Mouse (Mus musculus) MEL (cell line): ENCODE data around the gene Srsf10. TPM values are rescaled to one million over a fixed set of nuclear protein-coding genes. Genes with fewer than 3 reads are reported as not detected.

Experiments
- DNase-seq: peaks from one replicate; pipeline ENCODE4 v3.0.0; 2011; ENCODE audit warnings: low read depth, low spot score
- H3K27ac ChIP-seq: 2 replicates; pipeline ENCODE4 v1.5.1; 2012; ENCODE audit warnings: low read depth, mild to moderate bottlenecking, control low read depth, low read length, moderate library complexity; ENCODE audit not compliant: control insufficient read depth
- H3K27me3 ChIP-seq, 2 experiments: fragments of 150-350 bp in 1 of 2; sonication (generic) in 1 of 2; 2 replicates each; pipeline ENCODE4 v1.6.1; 2012; ENCODE audit warnings: low read length in 2 of 2, mild to moderate bottlenecking in 2 of 2, improper control_type of control experiment in 1 of 2, moderate library complexity in 1 of 2; ENCODE audit not compliant: insufficient read depth in 2 of 2, control insufficient read depth in 1 of 2
- H3K36me3 ChIP-seq, 2 experiments: 2 replicates each; pipeline ENCODE4 v1.6.1; 2012 to 2014; ENCODE audit warnings: low read length in 2 of 2, improper control_type of control experiment in 1 of 2, inconsistent platforms in 1 of 2, mild to moderate bottlenecking in 1 of 2; ENCODE audit not compliant: insufficient read depth in 2 of 2, control insufficient read depth in 1 of 2
- H3K4me1 ChIP-seq, 2 experiments: fragments of 150-350 bp in 1 of 2; sonication (generic) in 1 of 2; 2 replicates each; pipeline ENCODE4 v1.6.1; 2012; ENCODE audit warnings: low read length in 2 of 2, improper control_type of control experiment in 1 of 2, mild to moderate bottlenecking in 1 of 2; ENCODE audit not compliant: insufficient read depth in 2 of 2, control insufficient read depth in 1 of 2
- H3K4me3 ChIP-seq, 2 experiments: fragments of 150-350 bp in 1 of 2; sonication (generic) in 1 of 2; 2 replicates each; pipeline ENCODE4 v1.5.1; 2012; ENCODE audit warnings: low read depth in 2 of 2, low read length in 2 of 2, mild to moderate bottlenecking in 2 of 2, moderate library complexity in 2 of 2, control low read depth in 1 of 2, improper control_type of control experiment in 1 of 2; ENCODE audit not compliant: control insufficient read depth in 1 of 2, insufficient read depth in 1 of 2
- H3K79me2 ChIP-seq: 2 replicates; pipeline ENCODE4 v1.6.1; 2012; ENCODE audit warnings: mild to moderate bottlenecking, low read length, moderate library complexity; ENCODE audit not compliant: control insufficient read depth, poor library complexity, insufficient read depth
- H3K9ac ChIP-seq: 2 replicates; pipeline ENCODE4 v1.6.1; 2012; ENCODE audit warnings: low read depth, mild to moderate bottlenecking, control low read depth, low read length, moderate library complexity; ENCODE audit not compliant: control insufficient read depth, poor library complexity, severe bottlenecking
- H3K9me3 ChIP-seq: fragments of 150-350 bp; sonication (generic); replicated peaks from 2 replicates; pipeline ENCODE4 v1.6.1; 2012; ENCODE audit warnings: mild to moderate bottlenecking, low read length, improper control_type of control experiment, moderate library complexity; ENCODE audit not compliant: insufficient read depth
- BHLHE40 ChIP-seq: IDR thresholded peaks from 2 replicates; pipeline ENCODE4 v1.6.1; 2012; ENCODE audit warnings: low read depth, mild to moderate bottlenecking, inconsistent platforms, low read length, improper control_type of control experiment, borderline replicate concordance
- CHD2 ChIP-seq: IDR thresholded peaks from 2 replicates; pipeline ENCODE4 v1.6.1; 2011; ENCODE audit warnings: low read length, improper control_type of control experiment
- CTCF ChIP-seq, 3 experiments: IDR thresholded peaks in 2 of 3; conservative IDR thresholded peaks in 1 of 3; 2 replicates each; pipeline ENCODE4 v1.5.1; 2011 to 2012; ENCODE audit warnings: low read length in 3 of 3, low read depth in 2 of 3, mild to moderate bottlenecking in 2 of 3, improper control_type of control experiment in 1 of 3, inconsistent platforms in 1 of 3, mixed read lengths in 1 of 3, moderate library complexity in 1 of 3; ENCODE audit not compliant: control insufficient read depth in 1 of 3, insufficient read depth in 1 of 3, poor library complexity in 1 of 3, severe bottlenecking in 1 of 3
- ETS1 ChIP-seq: IDR thresholded peaks from 2 replicates; pipeline ENCODE4 v1.6.1; 2012; ENCODE audit warnings: low read depth, mild to moderate bottlenecking, inconsistent platforms, low read length, improper control_type of control experiment, moderate library complexity
- GABPA ChIP-seq: IDR thresholded peaks from 2 replicates; pipeline ENCODE4 v1.6.1; 2012; ENCODE audit warnings: low read depth, mild to moderate bottlenecking, inconsistent platforms, low read length, improper control_type of control experiment, moderate library complexity
- GATA1 ChIP-seq: IDR thresholded peaks from 2 replicates; pipeline ENCODE4 v1.6.1; 2011; ENCODE audit warnings: low read depth, low read length, improper control_type of control experiment
- MAFK ChIP-seq: IDR thresholded peaks from 2 replicates; pipeline ENCODE4 v1.6.1; 2011; ENCODE audit warnings: low read depth, mild to moderate bottlenecking, low read length, improper control_type of control experiment, borderline replicate concordance
- MEF2A ChIP-seq: IDR thresholded peaks from 2 replicates; pipeline ENCODE4 v1.6.1; 2014; ENCODE audit warnings: low read depth, mild to moderate bottlenecking, inconsistent platforms, low read length, improper control_type of control experiment; ENCODE audit not compliant: poor library complexity, insufficient replicate concordance, severe bottlenecking; ENCODE audit errors: extremely low read depth
- MXI1 ChIP-seq: IDR thresholded peaks from 2 replicates; pipeline ENCODE4 v1.6.1; 2011; ENCODE audit warnings: mild to moderate bottlenecking, low read depth, low read length, improper control_type of control experiment
- MYC ChIP-seq: IDR thresholded peaks from 2 replicates; pipeline ENCODE4 v1.6.1; 2011; ENCODE audit warnings: low read depth, mild to moderate bottlenecking, low read length, improper control_type of control experiment, moderate library complexity
- POLR2A ChIP-seq, 2 experiments: IDR thresholded peaks; 2 replicates each; pipeline ENCODE4 v1.6.1; 2011 to 2012; ENCODE audit warnings: low read length in 2 of 2, mild to moderate bottlenecking in 2 of 2, control low read depth in 1 of 2, improper control_type of control experiment in 1 of 2, low read depth in 1 of 2, moderate library complexity in 1 of 2; ENCODE audit not compliant: control insufficient read depth in 1 of 2, insufficient read depth in 1 of 2, poor library complexity in 1 of 2
- POLR2AphosphoS2 ChIP-seq: IDR thresholded peaks from 2 replicates; pipeline ENCODE4 v1.6.1; 2011; ENCODE audit warnings: low read length, improper control_type of control experiment
- RAD21 ChIP-seq: IDR thresholded peaks from 2 replicates; pipeline ENCODE4 v1.6.1; 2011; ENCODE audit warnings: mild to moderate bottlenecking, low read depth, low read length, improper control_type of control experiment
- SMC3 ChIP-seq: IDR thresholded peaks from 2 replicates; pipeline ENCODE4 v1.6.1; 2011; ENCODE audit warnings: low read depth, low read length, improper control_type of control experiment
- UBTF ChIP-seq: IDR thresholded peaks from 2 replicates; pipeline ENCODE4 v1.6.1; 2012; ENCODE audit warnings: low read depth, mild to moderate bottlenecking, inconsistent platforms, low read length, improper control_type of control experiment, moderate library complexity, borderline replicate concordance; ENCODE audit not compliant: insufficient read depth
- USF1 ChIP-seq: IDR thresholded peaks from 2 replicates; pipeline ENCODE4 v1.6.1; 2014; ENCODE audit warnings: low read depth, mild to moderate bottlenecking, inconsistent platforms, low read length, improper control_type of control experiment, moderate library complexity
- USF2 ChIP-seq, 2 experiments: IDR thresholded peaks; 2 replicates each; pipeline ENCODE4 v1.6.1; 2011 to 2012; ENCODE audit warnings: improper control_type of control experiment in 2 of 2, low read length in 2 of 2, borderline replicate concordance in 1 of 2, inconsistent platforms in 1 of 2, low read depth in 1 of 2, mild to moderate bottlenecking in 1 of 2; ENCODE audit not compliant: insufficient read depth in 1 of 2
- ZC3H11A ChIP-seq: IDR thresholded peaks from 2 replicates; pipeline ENCODE4 v1.6.1; 2012; ENCODE audit warnings: low read depth, mild to moderate bottlenecking, inconsistent platforms, low read length, improper control_type of control experiment
- ZKSCAN1 ChIP-seq: IDR thresholded peaks from 2 replicates; pipeline ENCODE4 v1.6.1; 2012; ENCODE audit warnings: low read depth, mild to moderate bottlenecking, inconsistent platforms, low read length, improper control_type of control experiment, moderate library complexity
- ZNF384 ChIP-seq: IDR thresholded peaks from 2 replicates; pipeline ENCODE4 v1.6.1; 2012; ENCODE audit warnings: low read depth, mild to moderate bottlenecking, inconsistent platforms, low read length, improper control_type of control experiment
- polyA plus RNA-seq, 2 experiments: library from polyadenylated mRNA; stranded (reverse) in 1 of 2; unstranded in 1 of 2; fragments of >175 nt in 1 of 2; fragments of >200 nt in 1 of 2; gene quantifications; 2 replicates each; pipeline versions ENCODE4 v1.2.1 to v1.2.4; 2012; ENCODE audit warnings: low replicate concordance in 2 of 2, low read depth in 1 of 2; ENCODE audit not compliant: insufficient read length in 2 of 2, insufficient read depth in 1 of 2, missing spikeins in 1 of 2
- total RNA-seq: library from RNA; depleted of rRNA; stranded (reverse); fragments of 300-350 nt; gene quantifications from 2 replicates; pipeline ENCODE4 v1.2.3, GENCODE M21; 2012

The Srsf10 gene
- total and polyA plus RNA-seq, 3 experiments = 142 to 361 (median 222) TPM

DNA sequence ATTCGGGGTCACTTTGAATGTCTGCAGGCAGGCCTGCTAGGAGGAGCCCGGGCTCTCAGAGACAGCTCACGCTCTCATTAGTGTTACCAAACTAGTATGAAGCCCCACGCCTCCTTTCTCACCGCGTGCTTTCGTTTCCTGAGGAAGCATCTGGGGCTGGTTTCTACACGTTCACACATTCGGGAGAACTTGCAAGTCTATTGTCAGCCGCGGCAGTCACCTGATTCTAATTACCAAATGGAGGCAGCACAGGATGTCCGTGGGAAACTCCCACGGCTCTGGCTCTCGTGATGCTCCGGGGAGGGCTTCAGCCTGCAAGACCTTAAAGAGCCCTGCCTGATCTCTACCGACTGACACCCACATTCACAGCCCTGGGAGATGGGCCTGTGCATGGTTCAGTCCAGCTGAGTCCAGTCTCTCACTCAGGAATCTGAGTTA is 21.1 kb downstream of the Srsf10 start (continued):
- no peak for TF ChIP-seq UBTF

DNA sequence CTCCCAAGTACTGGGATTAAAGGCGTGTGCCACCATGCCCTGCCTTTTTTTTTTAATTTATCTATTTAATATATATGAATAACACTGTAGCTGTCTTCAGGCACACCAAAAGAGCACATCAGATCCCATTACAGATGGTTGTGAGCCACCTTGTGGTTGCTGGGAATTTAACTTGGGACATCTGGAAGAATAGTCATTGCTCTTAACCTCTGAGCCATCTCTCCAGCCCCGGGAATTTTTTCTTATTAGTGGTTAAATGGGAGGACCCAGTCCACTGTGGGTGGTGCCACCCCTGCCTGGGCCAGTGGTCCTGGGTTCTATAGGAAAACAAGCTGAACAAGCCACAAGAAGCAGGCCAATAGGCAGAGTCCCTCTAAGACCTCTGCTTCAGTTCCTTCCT is 22.2 kb downstream of the Srsf10 start:
- Histone ChIP-seq H3K4me1 (peaks cover 16 to 25% of the 10 kb centered on the region in 2 experiments), H3K27me3 (no peaks in the 10 kb centered on the region), H3K79me2 (peaks cover 12% of the 10 kb centered on the region)
- TF ChIP-seq CTCF (IDR thresholded peaks at IDR 0.05 in 2 of 3, conservative IDR thresholded peaks at IDR 0.05 in 1 of 3; ENCODE audit: control insufficient read depth in 1 of 3, insufficient read depth in 1 of 3, low read depth in 2 of 3, low read length in 3 of 3, poor library complexity in 1 of 3, severe bottlenecking in 1 of 3) (peak in 1 of 3 experiments; percentile 43; a peak in 2 of 6 replicates), MEF2A (no peak), ZC3H11A (0 out of 2 replicates have a peak, but pooled peaks have one; percentile 25), SMC3 (peak; percentile 56), RAD21 (peak; percentile 37), MYC (no peak), ZNF384 (0 out of 2 replicates have a peak, but pooled peaks have one; percentile 41)
- TF ChIP-seq, all 39 proteins: peak for 5
- no peak for DNase-seq
- H3K27ac ChIP-seq = no peak overlapping the region
- H3K9ac ChIP-seq = no peak overlapping the region
- no peak overlapping the region for H3K4me3 ChIP-seq
- H3K9me3 ChIP-seq = no peaks in the 10 kb centered on the region
- H3K36me3 ChIP-seq = peaks cover under 1 to 18% of the 10 kb centered on the region in 2 experiments; a peak in 3 of 4 replicates

DNA sequence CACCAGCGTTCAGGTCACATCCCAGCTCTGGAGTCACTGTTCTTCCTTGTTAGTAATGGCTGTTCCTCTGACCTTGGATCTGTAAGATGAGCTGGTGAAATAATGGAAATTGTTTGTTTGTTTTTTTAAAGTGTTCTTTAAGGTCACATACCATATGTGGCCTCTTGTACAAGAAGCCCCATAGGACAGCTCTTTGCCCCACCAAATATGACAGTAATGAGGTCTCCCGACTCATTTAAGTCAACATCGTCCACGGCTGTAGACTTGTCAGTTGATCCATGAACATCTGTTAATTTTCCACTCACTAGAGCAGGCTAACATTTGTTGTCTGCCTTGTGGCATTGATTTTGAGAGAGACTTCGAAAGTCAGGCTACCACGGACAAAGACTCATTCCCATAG is 23.5 kb downstream of the Srsf10 start:
- H3K79me2 ChIP-seq = peaks cover 1% of the 10 kb centered on the region; the same call in 1 of the 2 replicates
- H3K4me3 ChIP-seq = no peak overlapping the region
- TF ChIP-seq USF1 (no peak), UBTF (no peak), ETS1 (no peak), GATA1 (no peak), GABPA (no peak), POLR2AphosphoS2 (no peak), SMC3 (no peak), MXI1 (no peak), MAFK (no peak), ZKSCAN1 (no peak), CHD2 (no peak), USF2 (IDR thresholded peaks at IDR 0.05; ENCODE audit: borderline replicate concordance in 1 of 2, insufficient read depth in 1 of 2, low read depth in 1 of 2, low read length in 2 of 2) (no peak), ZNF384 (no peak), ZC3H11A (no peak), RAD21 (no peak), BHLHE40 (no peak), POLR2A (IDR thresholded peaks at IDR 0.05; ENCODE audit: control insufficient read depth in 1 of 2, insufficient read depth in 1 of 2, low read depth in 1 of 2, low read length in 2 of 2, poor library complexity in 1 of 2) (no peak), MYC (no peak)
- DNase-seq = no peak
- H3K9ac ChIP-seq = no peak overlapping the region
- peaks cover 0 to 18% of the 10 kb centered on the region in 2 experiments; a peak in 2 of 4 replicates for H3K36me3 ChIP-seq
- no peaks in the 10 kb centered on the region for H3K9me3 ChIP-seq
- no peaks in the 10 kb centered on the region for H3K27me3 ChIP-seq
- H3K27ac ChIP-seq = no peak overlapping the region
- H3K4me1 ChIP-seq = peaks cover 16 to 24% of the 10 kb centered on the region in 2 experiments
